In genomic region chr13:38659524-38660136, GRCm38 (mm10) we compare ENCODE assay signal across 13 mouse cellular contexts. TPM values are rescaled to one million over a fixed set of nuclear protein-coding genes. Genes with fewer than 3 reads are reported as not detected.
DNase-seq lines count a peak whose midpoint lies in the region; ATAC-seq and TF ChIP-seq lines count a peak whose summit lies in the region.
"Had no signal": no experiment of that assay in that cellular context is flagged by ENCODE, and none has a peak within 500 bp of the region (broad histone marks: within the 10 kb centered on the region; RNA-seq: fewer than 3 reads in every experiment).

No protein-coding gene starts in this region.

- peak overlapping the region; percentile 87 for H3K27ac ChIP-seq in liver, embryonic 12.5 days
- H3K27ac ChIP-seq: neural tube, embryonic 12.5 days had no signal

- peaks cover 33% of the 10 kb centered on the region for H3K36me3 ChIP-seq in erythroblast, embryonic 14.5 days (ENCODE audit: control insufficient read depth)
- peaks cover 27% of the 10 kb centered on the region for H3K36me3 ChIP-seq in liver, embryonic 12.5 days
- H3K36me3 ChIP-seq in myocyte (ENCODE audit: control insufficient read depth, insufficient read depth) = peaks cover 10% of the 10 kb centered on the region

- no peaks in the 10 kb centered on the region for H3K27me3 ChIP-seq in erythroblast, embryonic 14.5 days (ENCODE audit: control insufficient read depth)
- H3K27me3 ChIP-seq in liver, embryonic 12.5 days (replicated peaks) = no peaks in the 10 kb centered on the region
- no peaks in the 10 kb centered on the region for H3K27me3 ChIP-seq in myocyte (ENCODE audit: control insufficient read depth, insufficient read depth, insufficient read length)
- H3K27me3 ChIP-seq: CH12.LX; forebrain, embryonic 15.5 days; hindbrain, embryonic 13.5 days; limb, embryonic 12.5 days; lung, embryonic 15.5 days; neural tube, embryonic 12.5 days had no signal

- H3K4me3 ChIP-seq in erythroblast, embryonic 14.5 days (replicated peaks) = peak overlapping the region; percentile 97
- peak overlapping the region; percentile 95; the same call in 1 of the 2 replicates for H3K4me3 ChIP-seq in liver, embryonic 12.5 days
- H3K4me3 ChIP-seq in myocyte = peak overlapping the region; percentile 77

- 0 out of 2 replicates have a peak overlapping the region, but pooled peaks have one; percentile 12 for H3K9ac ChIP-seq in liver, embryonic 12.5 days

- H3K4me2 ChIP-seq in liver, embryonic 12.5 days = peak overlapping the region; percentile 92
- H3K4me2 ChIP-seq in myocyte (ENCODE audit: low read depth) = no peak overlapping the region

- DNase-seq in liver (no peak), R1 (ENCODE audit: low read depth, low spot score) (peak; percentile 75)

- peaks cover 21% of the 10 kb centered on the region for H3K79me2 ChIP-seq in myocyte (ENCODE audit: control insufficient read depth, insufficient read depth)

- 69% methylated on average over 12 of the region's 12 CpGs for WGBS in liver, embryonic 12.5 days (ENCODE audit: insufficient replicate concordance)

- H3K9me3 ChIP-seq in erythroblast, embryonic 14.5 days (ENCODE audit: control insufficient read depth, low read length) = peaks cover 16% of the 10 kb centered on the region
- H3K9me3 ChIP-seq in liver, embryonic 12.5 days (replicated peaks) = peaks cover 12% of the 10 kb centered on the region; the same call in 1 of the 2 replicates
- H3K9me3 ChIP-seq: forebrain, embryonic 15.5 days; limb, embryonic 12.5 days; lung, embryonic 15.5 days; neural tube, embryonic 12.5 days had no signal

- H3ac ChIP-seq in myocyte (ENCODE audit: control insufficient read depth, insufficient read length) = no peak overlapping the region

- ATAC-seq in erythroblast, adult 5-6 weeks (replicated peaks; ENCODE audit: low FRiP score, poor library complexity, severe bottlenecking) = no peak
- no peak for ATAC-seq in liver, embryonic 12.5 days
- ATAC-seq in monocyte, adult 5-6 weeks (replicated peaks; ENCODE audit: insufficient number of reproducible peaks, low FRiP score, low TSS enrichment, poor library complexity, severe bottlenecking) = no peak

- peaks cover 52% of the 10 kb centered on the region for H3K4me1 ChIP-seq in erythroblast, embryonic 14.5 days (ENCODE audit: control insufficient read depth)
- peaks cover 37% of the 10 kb centered on the region for H3K4me1 ChIP-seq in liver, embryonic 12.5 days

- no peak for TF ChIP-seq POLR2A in myocyte (IDR thresholded peaks at IDR 0.05; ENCODE audit: insufficient read length, low read depth)

TF ChIP-seq in myocyte, 11 proteins besides CTCF, POLR2A, EP300 and RAD21:
- TF ChIP-seq USF1 (IDR thresholded peaks at IDR 0.05; ENCODE audit: low read depth) (no peak), CEBPB (IDR thresholded peaks at IDR 0.05; ENCODE audit: insufficient read depth, poor library complexity, severe bottlenecking) (no peak), SRF (IDR thresholded peaks at IDR 0.05; ENCODE audit: control insufficient read depth, insufficient read length, low read depth) (no peak), MYOG (IDR thresholded peaks at IDR 0.05; ENCODE audit: control insufficient read depth in 1 of 3, insufficient read depth in 1 of 3, insufficient read length in 2 of 3, low read depth in 2 of 3) (no peak), E2F4 (IDR thresholded peaks at IDR 0.05; ENCODE audit: insufficient read depth) (no peak), TCF3 (IDR thresholded peaks at IDR 0.05; ENCODE audit: insufficient read length, low read depth) (no peak), MAX (IDR thresholded peaks at IDR 0.05; ENCODE audit: low read depth) (no peak), MYOD1 (IDR thresholded peaks at IDR 0.05; ENCODE audit: control insufficient read depth in 1 of 3, insufficient read length in 2 of 3, low read depth in 2 of 3) (no peak)

RNA-seq across cellular contexts. Expression of gene Eef1e1, which starts 0.8 kb away (rescaled TPM):
- polyA plus RNA-seq in erythroblast, embryonic 14.5 days (2012) = 1.6 and 2.4 TPM in 2 replicates
- 1.9 and 16.1 TPM in 2 replicates for total RNA-seq in erythroblast, adult 5-6 weeks (2015; ENCODE audit: low replicate concordance)
- 3.8 and 5.3 TPM in 2 replicates for total RNA-seq in erythroblast, adult 5-6 weeks (2017; ENCODE audit: low replicate concordance)
- polyA plus RNA-seq in liver, embryonic 12.5 days (2016; fragmentation: Nextera tagmentation; extraction: Ambion mirVana) = 62.0 and 62.2 TPM in 2 replicates
- 44.7 TPM for polyA plus RNA-seq in myocyte (2012; fragmentation: generic; extraction: Trizol)
- total RNA-seq in monocyte, adult 5-6 weeks (2017) = 15.5 to 26.9 TPM (median 25.9 TPM) in 3 replicates

RNA-seq across cellular contexts. Expression of gene Bloc1s5, which starts 24.7 kb away (rescaled TPM):
- polyA plus RNA-seq in erythroblast, embryonic 14.5 days (2012) = 0.28 and 0.31 TPM in 2 replicates
- total RNA-seq in erythroblast, adult 5-6 weeks (2015; ENCODE audit: low replicate concordance) = 0.38 and 1.3 TPM in 2 replicates
- 3.2 and 11.2 TPM in 2 replicates for total RNA-seq in erythroblast, adult 5-6 weeks (2017; ENCODE audit: low replicate concordance)
- polyA plus RNA-seq in liver, embryonic 12.5 days (2016; fragmentation: Nextera tagmentation; extraction: Ambion mirVana) = 16.0 and 16.4 TPM in 2 replicates
- 8.7 TPM for polyA plus RNA-seq in myocyte (2012; fragmentation: generic; extraction: Trizol)
- total RNA-seq in monocyte, adult 5-6 weeks (2017) = 8.1 to 11.9 TPM (median 10.2 TPM) in 3 replicates

Comparison
In these comparisons a context has a peak if more than half of its experiments do, and no peak if none do; other contexts are left out.
1. RNA of gene Eef1e1, which starts 0.8 kb away (polyA plus RNA-seq): 62.0 to 62.2 TPM in liver, embryonic 12.5 days and 44.7 TPM in myocyte (single experiment); 1.6 to 2.4 TPM in erythroblast, embryonic 14.5 days; every median in the first group is over 10 times any median in the second.
2. Peak in every context shown above with its lines, with median percentiles within 50 percentile points of each other: H3K4me3 ChIP-seq.